ENCODE assay signal across 9 mouse cellular contexts in the genomic region with DNA sequence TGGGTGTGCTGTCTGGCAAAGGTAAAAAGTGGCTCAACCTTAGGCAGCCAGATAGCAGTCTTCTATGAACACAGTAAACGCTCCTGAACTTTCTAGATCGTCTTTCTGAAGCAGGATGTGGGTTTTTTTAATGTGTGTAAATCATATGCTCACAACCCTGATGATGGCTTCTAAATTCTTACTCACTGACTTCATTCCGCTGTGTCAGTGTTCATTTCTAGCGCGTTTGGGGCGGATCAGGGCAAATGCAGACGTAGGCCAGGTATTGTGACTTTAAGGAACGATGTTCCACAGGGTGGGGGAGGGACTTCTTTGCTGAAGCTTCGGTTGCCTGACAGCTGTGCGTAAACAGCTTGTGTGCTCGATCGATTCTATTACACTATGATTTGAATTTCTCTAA. TPM values are rescaled to one million over a fixed set of nuclear protein-coding genes. Genes with fewer than 3 reads are reported as not detected.
A peak's percentile ranks its signal among the peaks of the same experiment; 100 is the strongest.
DNase-seq lines count a peak whose midpoint lies in the region; ATAC-seq lines count a peak whose summit lies in the region.
"Had no signal": no experiment of that assay in that cellular context is flagged by ENCODE, and none has a peak within 500 bp of the region (broad histone marks: within the 10 kb centered on the region; RNA-seq: fewer than 3 reads in every experiment).

No protein-coding gene starts in this region.

- H3K27me3 ChIP-seq in forebrain, embryonic 13.5 days: peaks cover 8% of the 10 kb centered on the region
- H3K27me3 ChIP-seq in forebrain, embryonic 10.5 days (ENCODE audit: poor library complexity, severe bottlenecking): peaks cover 38% of the 10 kb centered on the region

- no peak for DNase-seq in forebrain, embryonic 10.5 days (ENCODE audit: extremely low spot score, low spot score)
- peak; percentile 11 for DNase-seq in spleen, adult 12 weeks (ENCODE audit: low spot score)
- no peak for DNase-seq in spleen, postnatal 14 days (ENCODE audit: low spot score in 2 of 2)
- peak; percentile 31 to 56 for DNase-seq in natural killer cell, adult 2 months (ENCODE audit: low spot score in 2 of 2)
- DNase-seq in left cerebral cortex, adult 9 months (ENCODE audit: low spot score in 2 of 2): no peak
- no peak for DNase-seq in left cerebral cortex, postnatal 14 days (ENCODE audit: low spot score in 2 of 2)
- DNase-seq in urinary bladder, postnatal 10 days (ENCODE audit: low spot score): no peak

- no peak overlapping the region for H3K27ac ChIP-seq in forebrain, embryonic 13.5 days
- H3K27ac ChIP-seq in forebrain, embryonic 10.5 days: no peak overlapping the region
- H3K27ac ChIP-seq: midbrain, embryonic 12.5 days had no signal

- no peak overlapping the region for H3K9ac ChIP-seq in forebrain, embryonic 13.5 days
- H3K9ac ChIP-seq: midbrain, embryonic 12.5 days had no signal

- no peak overlapping the region for H3K4me2 ChIP-seq in forebrain, embryonic 13.5 days

- no peak overlapping the region for H3K4me3 ChIP-seq in forebrain, embryonic 13.5 days
- no peak overlapping the region for H3K4me3 ChIP-seq in forebrain, embryonic 10.5 days

- 28% methylated on average over 12 of the region's 12 CpGs for WGBS in forebrain, embryonic 13.5 days
- WGBS in forebrain, embryonic 10.5 days: 30% methylated on average over 12 of the region's 12 CpGs

- H3K9me3 ChIP-seq in forebrain, embryonic 13.5 days (replicated peaks): no peaks in the 10 kb centered on the region
- no peaks in the 10 kb centered on the region for H3K9me3 ChIP-seq in forebrain, embryonic 10.5 days
- H3K9me3 ChIP-seq: midbrain, embryonic 12.5 days had no signal

- no peaks in the 10 kb centered on the region for H3K36me3 ChIP-seq in forebrain, embryonic 13.5 days (ENCODE audit: poor library complexity, severe bottlenecking)
- no peaks in the 10 kb centered on the region for H3K36me3 ChIP-seq in forebrain, embryonic 10.5 days (replicated peaks)
- H3K36me3 ChIP-seq: midbrain, embryonic 12.5 days had no signal

- ATAC-seq in forebrain, embryonic 13.5 days: peak; percentile 10; the same call in 1 of the 2 replicates

- peaks cover 5% of the 10 kb centered on the region; the same call in 1 of the 2 replicates for H3K4me1 ChIP-seq in forebrain, embryonic 13.5 days
- H3K4me1 ChIP-seq in forebrain, embryonic 10.5 days: peaks cover 13% of the 10 kb centered on the region; the same call in 1 of the 2 replicates
- H3K4me1 ChIP-seq: midbrain, embryonic 12.5 days had no signal

- intact Hi-C loops in left cerebral cortex, postnatal 14 days (cut with DNase I): loop anchor here (2.0 kb wide), 2 partner anchors 94 to 134 kb away; no protein-coding TSS in a partner anchor

RNA-seq across cellular contexts. Expression of a gene that starts 6.5 kb away (rescaled TPM):
- polyA plus RNA-seq in forebrain, embryonic 13.5 days (2015; fragmentation: Nextera tagmentation; extraction: Ambion mirVana): 62.4 and 65.2 TPM in 2 replicates
- polyA plus RNA-seq in forebrain, embryonic 10.5 days (2016; fragmentation: Nextera tagmentation; extraction: Ambion mirVana): 57.5 and 63.9 TPM in 2 replicates
- total RNA-seq in left cerebral cortex, postnatal 14 days (2021): 100 to 1,000 TPM; 324 to 342 TPM

Comparison
In these comparisons a context has a peak if more than half of its experiments do, and no peak if none do; other contexts are left out.
1. DNase-seq: peak in spleen, adult 12 weeks (single experiment) and natural killer cell, adult 2 months (2 of 2); none in forebrain, embryonic 10.5 days (single experiment), spleen, postnatal 14 days (0 of 2), left cerebral cortex, adult 9 months (0 of 2), left cerebral cortex, postnatal 14 days (0 of 2) and urinary bladder, postnatal 10 days (single experiment).